Mouse (Mus musculus): ENCODE data around the gene Pole4.

DNA sequence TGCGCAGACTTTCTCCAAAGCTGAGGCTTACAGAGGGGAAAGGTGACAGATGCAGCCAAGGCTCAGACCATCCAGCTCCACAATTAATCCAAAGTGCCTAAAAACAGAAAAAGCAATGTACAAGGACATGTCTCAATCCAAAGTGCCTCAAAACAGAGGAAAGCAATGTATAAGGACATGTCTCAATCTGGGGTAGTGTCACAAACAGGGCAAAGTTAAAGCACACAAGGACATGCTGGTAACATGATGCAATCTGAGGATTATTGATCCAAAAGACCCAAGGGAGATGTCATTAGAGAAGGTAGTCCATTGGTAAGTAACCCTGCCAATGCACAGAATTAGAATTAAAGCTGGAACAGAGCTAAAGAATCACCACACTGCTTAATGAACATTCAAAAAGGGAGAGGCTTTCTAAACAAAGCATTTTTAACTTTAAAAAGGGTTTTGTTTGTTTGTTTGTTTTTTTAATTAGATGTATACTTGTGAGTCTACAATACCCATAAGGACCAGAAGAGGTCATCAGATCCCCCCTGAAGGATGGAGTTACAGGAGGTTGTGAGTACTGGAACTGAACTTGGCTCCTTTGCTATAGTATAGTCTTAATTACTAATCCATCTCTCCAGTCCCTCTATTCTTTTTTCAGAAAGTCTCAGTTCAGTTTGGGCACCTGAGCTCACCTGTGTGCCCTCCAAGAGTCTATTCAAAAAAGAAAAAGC, 57.1 kb downstream of the Pole4 start:
- TF ChIP-seq EP300 (IDR thresholded peaks at IDR 0.05) (no peak), CTCF (IDR thresholded peaks at IDR 0.05) (peak; percentile 6; the same call in 1 of the 2 replicates)

Data from lung, postnatal 0 days (tissue).